Mouse (Mus musculus) midbrain, postnatal 0 days (tissue): ENCODE data around the gene Zic1. TPM values are rescaled to one million over a fixed set of nuclear protein-coding genes. Genes with fewer than 3 reads are reported as not detected.

Experiments used
- ATAC-seq: fragments of 200-750 bp; cut with Nextera tagmentation; 2 replicates; pipeline ENCODE4 v1.8.0; 2017; ENCODE audit warnings: moderate number of reproducible peaks, mild to moderate bottlenecking, moderate TSS enrichment, moderate library complexity; ENCODE audit not compliant: low FRiP score
- DNase-seq: peaks from one replicate; pipeline ENCODE4 v3.0.0-alpha.2; 2015; ENCODE audit warnings: low spot score
- H3K27ac ChIP-seq: fragments of 300-500 bp; sonication (generic); 2 replicates; pipeline ENCODE4 v1.5.1; 2014; ENCODE audit warnings: low read depth, mild to moderate bottlenecking, low read length, mixed read lengths
- H3K27me3 ChIP-seq: fragments of 300-500 bp; sonication (generic); 2 replicates; pipeline ENCODE4 v1.6.1; 2014; ENCODE audit warnings: low read length, control low read depth, mixed read lengths; ENCODE audit not compliant: insufficient read depth
- H3K36me3 ChIP-seq: fragments of 300-500 bp; sonication (generic); 2 replicates; pipeline ENCODE4 v1.6.1; 2014; ENCODE audit warnings: low read length, control low read depth, mixed read lengths; ENCODE audit not compliant: insufficient read depth
- H3K4me1 ChIP-seq: fragments of 300-500 bp; sonication (generic); 2 replicates; pipeline ENCODE4 v1.6.1; 2014; ENCODE audit warnings: mild to moderate bottlenecking, control low read depth, antibody characterized with exemption, low read length, mixed read lengths; ENCODE audit not compliant: insufficient read depth
- H3K4me2 ChIP-seq: fragments of 300-500 bp; sonication (generic); 2 replicates; pipeline ENCODE4 v1.6.1; 2014; ENCODE audit warnings: low read depth, mild to moderate bottlenecking, low read length, mixed read lengths; ENCODE audit not compliant: poor library complexity, severe bottlenecking
- H3K4me3 ChIP-seq: fragments of 300-500 bp; sonication (generic); 2 replicates; pipeline ENCODE4 v1.5.1; 2014; ENCODE audit warnings: low read depth, mild to moderate bottlenecking, low read length, moderate library complexity
- H3K9ac ChIP-seq: fragments of 300-500 bp; sonication (generic); replicated peaks from 2 replicates; pipeline ENCODE4 v1.6.1; 2014; ENCODE audit warnings: mild to moderate bottlenecking, low read length, moderate library complexity, mixed read lengths; ENCODE audit not compliant: poor library complexity, severe bottlenecking
- H3K9me3 ChIP-seq: fragments of 300-500 bp; sonication (generic); 2 replicates; pipeline ENCODE4 v1.6.1; 2016; ENCODE audit warnings: low read length, control low read depth
- CTCF ChIP-seq: IDR thresholded peaks from 2 replicates; pipeline ENCODE4 v1.5.1; 2016; ENCODE audit warnings: antibody characterized with exemption, mild to moderate bottlenecking
- WGBS: fragments of 180-500 bp; shearing (Covaris S2); extraction: QIAGEN DNeasy Blood & Tissue Kit; methylation state at CpG from one replicate; pipeline ENCODE4 v1.1.7; 2014; 5-methylcytosine and 5-hydroxymethylcytosine counted together
- polyA plus RNA-seq: library from polyadenylated mRNA; unstranded; fragments of >200 nt; fragmentation: Nextera tagmentation; extraction: Ambion mirVana; gene quantifications from 2 replicates; pipeline ENCODE4 v1.2.1, GENCODE M21; 2015
- total RNA-seq: library from RNA; depleted of rRNA; stranded (reverse); fragments of >200 nt; gene quantifications from 2 replicates; pipeline ENCODE4 v1.2.3, GENCODE M21; 2014

The Zic1 gene
- total and polyA plus RNA-seq, 2 experiments from 2014 or later, result 8.2 to 146 TPM

DNA sequence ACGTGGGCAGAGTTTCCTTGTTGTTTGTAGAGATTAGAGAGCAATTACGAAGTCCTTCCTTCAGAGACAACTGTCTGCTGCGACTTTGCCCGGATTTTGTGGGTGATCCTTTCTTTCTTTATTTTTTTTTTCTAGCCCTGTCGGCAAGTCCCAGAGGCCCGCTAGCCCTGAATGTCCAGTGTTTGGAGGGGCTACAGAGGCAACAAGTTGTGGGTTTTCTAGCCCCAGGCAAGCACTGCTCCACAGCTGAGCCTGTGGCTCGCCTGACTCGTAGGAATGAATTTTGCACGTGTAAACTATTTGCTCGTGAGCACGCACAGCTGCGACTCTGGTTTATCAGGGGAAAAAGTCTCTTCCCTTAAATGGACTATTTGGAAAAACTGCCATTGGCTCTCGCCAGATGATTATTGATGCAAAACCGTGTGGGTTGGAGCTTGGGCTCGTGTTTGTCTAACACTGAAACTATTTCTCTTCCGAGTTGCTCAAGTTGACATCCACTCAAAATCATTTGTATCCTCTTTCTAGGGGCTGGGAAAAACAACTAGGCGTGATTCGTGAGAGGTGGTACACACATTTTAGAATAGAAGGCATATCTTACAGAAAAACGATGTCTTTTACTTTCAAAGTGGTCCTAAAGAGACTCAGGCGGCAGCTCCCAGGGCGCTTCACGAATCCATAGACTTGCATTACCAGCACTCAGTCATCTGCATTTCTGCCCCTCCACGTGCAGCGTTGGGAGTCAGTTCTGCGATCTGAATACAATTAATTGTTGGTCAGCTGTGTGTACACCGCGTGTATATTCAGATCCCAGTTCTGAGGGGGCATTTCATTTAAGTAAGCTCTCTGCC, 39.5 kb upstream of the Zic1 start:
- Histone ChIP-seq H3K4me2 (peak overlapping the region; percentile 22), H3K27me3 (peaks cover 80% of the 10 kb centered on the region), H3K9me3 (no peaks in the 10 kb centered on the region), H3K36me3 (no peaks in the 10 kb centered on the region), H3K27ac (peak overlapping the region; percentile 55), H3K4me1 (no peaks in the 10 kb centered on the region), H3K9ac (peak overlapping the region; percentile 33; the same call in 1 of the 2 replicates), H3K4me3 (peak overlapping the region; percentile 8)
- WGBS, result 3% methylated on average over 27 of the region's 27 CpGs
- no peak for TF ChIP-seq CTCF
- DNase-seq (no peak), ATAC-seq (no peak)

DNA sequence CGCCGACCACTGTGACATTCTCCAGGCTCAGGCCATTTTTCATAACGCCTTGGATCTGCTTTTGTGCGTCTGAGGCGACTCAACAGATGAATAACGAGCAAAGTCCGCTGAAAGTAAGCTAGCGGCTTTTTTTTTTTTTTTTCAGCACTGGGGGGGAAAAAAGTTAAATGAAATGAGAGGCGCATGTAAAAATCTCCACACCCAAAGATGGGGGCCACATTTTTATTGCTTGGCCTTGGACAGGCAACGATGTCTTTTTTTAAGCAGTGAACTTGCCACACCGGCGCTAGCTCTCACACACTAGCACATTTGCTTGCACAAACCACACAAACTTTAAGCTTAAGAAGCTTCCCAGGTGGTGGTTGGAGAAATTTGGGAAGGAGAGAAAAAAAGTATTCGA, 38.6 kb upstream of the Zic1 start:
- H3K4me2 ChIP-seq, result 0 out of 2 replicates have a peak overlapping the region, but pooled peaks have one; percentile 18
- H3K4me3 ChIP-seq, result no peak overlapping the region
- ATAC-seq (no peak), DNase-seq (no peak)
- H3K9ac ChIP-seq, result no peak overlapping the region
- no peak overlapping the region for H3K27ac ChIP-seq
- WGBS, result 8% methylated on average over 13 of the region's 13 CpGs
- no peaks in the 10 kb centered on the region for H3K9me3 ChIP-seq
- peaks cover 85% of the 10 kb centered on the region for H3K27me3 ChIP-seq
- no peaks in the 10 kb centered on the region for H3K36me3 ChIP-seq
- no peaks in the 10 kb centered on the region for H3K4me1 ChIP-seq
- no peak for TF ChIP-seq CTCF

DNA sequence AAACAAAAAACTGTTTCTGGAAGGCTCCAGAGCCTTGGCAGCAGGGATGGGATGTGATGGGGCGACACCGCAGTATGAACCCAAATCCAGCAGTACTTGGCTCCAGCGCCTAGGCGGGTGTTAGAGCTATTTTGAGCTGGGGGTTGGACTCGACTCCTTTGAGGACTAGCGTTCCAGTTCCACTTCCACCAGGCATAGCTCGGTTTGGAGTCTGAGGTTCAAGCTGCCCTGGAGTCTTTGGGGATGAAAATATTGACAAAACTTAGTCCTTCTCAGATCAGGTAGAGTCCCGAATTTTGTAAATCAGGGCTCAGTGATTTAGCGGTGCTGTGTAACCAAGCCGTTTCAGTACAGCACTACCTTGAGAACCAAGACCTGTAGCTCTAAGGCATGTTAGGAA, 35.9 kb upstream of the Zic1 start:
- no peak overlapping the region for H3K27ac ChIP-seq
- no peaks in the 10 kb centered on the region for H3K36me3 ChIP-seq
- ATAC-seq, result no peak
- no peak for DNase-seq
- H3K9ac ChIP-seq, result no peak overlapping the region
- H3K4me1 ChIP-seq, result no peaks in the 10 kb centered on the region
- WGBS, result 12% methylated on average over 10 of the region's 10 CpGs
- no peaks in the 10 kb centered on the region for H3K9me3 ChIP-seq
- TF ChIP-seq CTCF, result no peak
- H3K4me3 ChIP-seq, result no peak overlapping the region
- peaks cover 91% of the 10 kb centered on the region for H3K27me3 ChIP-seq
- H3K4me2 ChIP-seq, result no peak overlapping the region

- Histone ChIP-seq H3K36me3 (no peaks in the 10 kb centered on the region), H3K4me3 (no peak overlapping the region), H3K4me2 (no peak overlapping the region), H3K27ac (no peak overlapping the region), H3K27me3 (peaks cover 89% of the 10 kb centered on the region), H3K9me3 (no peaks in the 10 kb centered on the region), H3K9ac (no peak overlapping the region), H3K4me1 (no peaks in the 10 kb centered on the region)
- no peak for ATAC-seq
- WGBS, result 14% methylated on average over 8 of the region's 8 CpGs
- TF ChIP-seq CTCF, result no peak
- DNase-seq, result peak; percentile 63
These were observed 35.0 kb upstream of the Zic1 start for GRCm38 (mm10) chr9:91400482-91401093.

GRCm38 (mm10) chr9:91399976-91400375, 34.4 kb upstream of the Zic1 start:
- Histone ChIP-seq H3K4me2 (no peak overlapping the region), H3K4me3 (no peak overlapping the region), H3K36me3 (no peaks in the 10 kb centered on the region), H3K9me3 (no peaks in the 10 kb centered on the region), H3K4me1 (no peaks in the 10 kb centered on the region), H3K27ac (no peak overlapping the region), H3K27me3 (peaks cover 86% of the 10 kb centered on the region), H3K9ac (no peak overlapping the region)
- TF ChIP-seq CTCF, result no peak
- WGBS, result 31% methylated on average over 7 of the region's 7 CpGs
- no peak for ATAC-seq
- no peak for DNase-seq
